Comparison of ENCODE assay signal across 21 mouse cellular contexts in the genomic region with DNA sequence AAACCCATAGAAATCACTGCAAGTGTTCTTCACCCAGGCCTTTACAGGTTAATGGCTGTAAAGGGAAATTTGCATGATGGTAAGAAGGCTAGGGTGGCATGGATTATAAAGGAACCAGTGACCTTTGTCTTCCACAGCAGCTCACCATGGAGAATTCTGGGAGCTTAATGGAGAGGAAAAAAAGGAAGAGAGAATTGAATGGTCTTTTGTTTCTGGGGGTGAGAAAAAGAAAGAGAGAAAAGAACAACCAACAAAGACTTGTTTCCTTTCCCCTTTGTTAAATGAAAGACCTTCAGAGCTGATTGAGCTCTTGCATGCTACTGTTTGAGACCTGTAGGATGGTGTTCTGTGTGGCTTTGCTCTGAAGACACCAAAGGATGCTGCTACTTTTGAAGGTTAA.
"Had no signal": no experiment of that assay in that cellular context is flagged by ENCODE, and none has a peak within 500 bp of the region (broad histone marks: within the 10 kb centered on the region; RNA-seq: fewer than 3 reads in every experiment).

No protein-coding gene starts in this region.

- DNase-seq: gastrocnemius, postnatal 10 days; gastrocnemius, postnatal 25 days; heart, adult 18-20 months; heart, postnatal 10 days; heart, postnatal 4 days; kidney, adult 18-20 months; kidney, adult 8-10 months; kidney, postnatal 10 days; kidney, postnatal 25 days; kidney, postnatal 4 days; liver had no signal

- H3K4me3 ChIP-seq: heart, embryonic 10.5 days; heart, embryonic 12.5 days; hindbrain, embryonic 10.5 days; hindbrain, embryonic 12.5 days; intestine, embryonic 15.5 days; layer of hippocampus, adult 2 months; left cerebral cortex, adult 2 months; limb, embryonic 10.5 days; limb, embryonic 12.5 days had no signal

- H3K27ac ChIP-seq: heart, embryonic 10.5 days; hindbrain, embryonic 10.5 days; hindbrain, embryonic 12.5 days; hindbrain, embryonic 14.5 days; intestine, embryonic 15.5 days; layer of hippocampus, adult 2 months; left cerebral cortex, adult 2 months; limb, embryonic 10.5 days; limb, embryonic 12.5 days had no signal

- H3K4me1 ChIP-seq: heart, embryonic 10.5 days; heart, embryonic 12.5 days; hindbrain, embryonic 12.5 days; intestine, embryonic 15.5 days had no signal
